Mouse (Mus musculus): ENCODE measurements at regions not wholly inside any gene's neighbourhood (a gene's known extent, or its start where the extent isn't known, plus 50 kb on each side); places are given as distances from the start of the nearest gene placed in this dataset.

GRCm38 (mm10) chr5:51752024-51752423 lies 184.5 kb upstream of the Ppargc1a start:
- TF ChIP-seq EP300 (IDR thresholded peaks at IDR 0.05; ENCODE audit: low read depth), result no peak
- no peak for TF ChIP-seq CTCF (IDR thresholded peaks at IDR 0.05; ENCODE audit: low read depth)
- H3K4me1 ChIP-seq (ENCODE audit: insufficient read depth), result no peaks in the 10 kb centered on the region
- no peaks in the 10 kb centered on the region for H3K27me3 ChIP-seq (ENCODE audit: insufficient read depth, low read length)
- no peak overlapping the region for H3K27ac ChIP-seq (ENCODE audit: low read depth)
- no peak overlapping the region for H3K9ac ChIP-seq (replicated peaks)
- WGBS (ENCODE audit: insufficient replicate concordance), result 42% methylated on average over 4 of the region's 4 CpGs
- no peak overlapping the region for H3K4me3 ChIP-seq (ENCODE audit: low read depth, low read length)
- H3K9me3 ChIP-seq (ENCODE audit: low read length), result no peaks in the 10 kb centered on the region
- H3K36me3 ChIP-seq (replicated peaks; ENCODE audit: insufficient read depth, low read length), result no peaks in the 10 kb centered on the region
- ATAC-seq (no peak), DNase-seq (no peak)
- no peak overlapping the region for H3K4me2 ChIP-seq (ENCODE audit: low read depth, low read length)

GRCm38 (mm10) chr5:51750456-51750855 lies 182.9 kb upstream of the Ppargc1a start:
- H3K4me1 ChIP-seq (ENCODE audit: insufficient read depth), result no peaks in the 10 kb centered on the region
- no peak for ATAC-seq
- no peak overlapping the region for H3K4me3 ChIP-seq (ENCODE audit: low read depth, low read length)
- TF ChIP-seq EP300 (IDR thresholded peaks at IDR 0.05; ENCODE audit: low read depth) (no peak), CTCF (IDR thresholded peaks at IDR 0.05; ENCODE audit: low read depth) (no peak)
- no peak overlapping the region for H3K4me2 ChIP-seq (ENCODE audit: low read depth, low read length)
- WGBS (ENCODE audit: insufficient replicate concordance), result 81% methylated on average over 8 of the region's 8 CpGs
- H3K9me3 ChIP-seq (ENCODE audit: low read length), result no peaks in the 10 kb centered on the region
- no peak overlapping the region for H3K9ac ChIP-seq (replicated peaks)
- no peaks in the 10 kb centered on the region for H3K27me3 ChIP-seq (ENCODE audit: insufficient read depth, low read length)
- no peak for DNase-seq
- H3K36me3 ChIP-seq (replicated peaks; ENCODE audit: insufficient read depth, low read length), result no peaks in the 10 kb centered on the region
- no peak overlapping the region for H3K27ac ChIP-seq (ENCODE audit: low read depth)

- no peak for DNase-seq
- Histone ChIP-seq H3K4me3 (ENCODE audit: low read depth, low read length) (no peak overlapping the region), H3K27me3 (ENCODE audit: insufficient read depth, low read length) (no peaks in the 10 kb centered on the region), H3K4me2 (ENCODE audit: low read depth, low read length) (no peak overlapping the region), H3K4me1 (ENCODE audit: insufficient read depth) (no peaks in the 10 kb centered on the region), H3K9ac (replicated peaks) (no peak overlapping the region), H3K27ac (ENCODE audit: low read depth) (no peak overlapping the region), H3K9me3 (ENCODE audit: low read length) (no peaks in the 10 kb centered on the region), H3K36me3 (replicated peaks; ENCODE audit: insufficient read depth, low read length) (no peaks in the 10 kb centered on the region)
- TF ChIP-seq EP300 (IDR thresholded peaks at IDR 0.05; ENCODE audit: low read depth) (no peak), CTCF (IDR thresholded peaks at IDR 0.05; ENCODE audit: low read depth) (no peak)
- 87% methylated on average over 8 of the region's 8 CpGs for WGBS (ENCODE audit: insufficient replicate concordance)
- no peak for ATAC-seq
Observed at GRCm38 (mm10) chr5:51740893-51741292, 173.4 kb upstream of the Ppargc1a start.

- DNase-seq (no peak), ATAC-seq (no peak)
Observed at GRCm38 (mm10) chr5:51730241-51730640, 162.7 kb upstream of the Ppargc1a start.

GRCm38 (mm10) chr5:51729771-51730170 lies 162.2 kb upstream of the Ppargc1a start:
- H3K9ac ChIP-seq (replicated peaks), result no peak overlapping the region
- DNase-seq (no peak), ATAC-seq (no peak)
- H3K9me3 ChIP-seq (ENCODE audit: low read length), result no peaks in the 10 kb centered on the region
- 48% methylated on average over 1 of the region's 1 CpGs for WGBS (ENCODE audit: insufficient replicate concordance)
- no peak overlapping the region for H3K4me2 ChIP-seq (ENCODE audit: low read depth, low read length)
- no peak overlapping the region for H3K4me3 ChIP-seq (ENCODE audit: low read depth, low read length)
- no peak overlapping the region for H3K27ac ChIP-seq (ENCODE audit: low read depth)
- H3K4me1 ChIP-seq (ENCODE audit: insufficient read depth), result no peaks in the 10 kb centered on the region
- H3K36me3 ChIP-seq (replicated peaks; ENCODE audit: insufficient read depth, low read length), result no peaks in the 10 kb centered on the region
- no peak for TF ChIP-seq CTCF (IDR thresholded peaks at IDR 0.05; ENCODE audit: low read depth)
- H3K27me3 ChIP-seq (ENCODE audit: insufficient read depth, low read length), result no peaks in the 10 kb centered on the region

More at GRCm38 (mm10) chr5:51730241-51730640, 162.7 kb upstream of the Ppargc1a start:
- H3K36me3 ChIP-seq (replicated peaks; ENCODE audit: insufficient read depth, low read length), result no peaks in the 10 kb centered on the region
- no peak for TF ChIP-seq EP300 (IDR thresholded peaks at IDR 0.05; ENCODE audit: low read depth)
- no peak for TF ChIP-seq CTCF (IDR thresholded peaks at IDR 0.05; ENCODE audit: low read depth)
- H3K9ac ChIP-seq (replicated peaks), result no peak overlapping the region
- H3K4me2 ChIP-seq (ENCODE audit: low read depth, low read length), result no peak overlapping the region
- no peak overlapping the region for H3K4me3 ChIP-seq (ENCODE audit: low read depth, low read length)
- no peak overlapping the region for H3K27ac ChIP-seq (ENCODE audit: low read depth)
- no peaks in the 10 kb centered on the region for H3K4me1 ChIP-seq (ENCODE audit: insufficient read depth)
- H3K27me3 ChIP-seq (ENCODE audit: insufficient read depth, low read length), result no peaks in the 10 kb centered on the region
- H3K9me3 ChIP-seq (ENCODE audit: low read length), result no peaks in the 10 kb centered on the region
- WGBS (ENCODE audit: insufficient replicate concordance), result 93% methylated on average over 1 of the region's 1 CpGs

- no peak overlapping the region for H3K27ac ChIP-seq (ENCODE audit: low read depth)
- no peaks in the 10 kb centered on the region for H3K36me3 ChIP-seq (replicated peaks; ENCODE audit: insufficient read depth, low read length)
- H3K4me2 ChIP-seq (ENCODE audit: low read depth, low read length), result no peak overlapping the region
- H3K4me1 ChIP-seq (ENCODE audit: insufficient read depth), result no peaks in the 10 kb centered on the region
- no peak for TF ChIP-seq EP300 (IDR thresholded peaks at IDR 0.05; ENCODE audit: low read depth)
- TF ChIP-seq CTCF (IDR thresholded peaks at IDR 0.05; ENCODE audit: low read depth), result no peak
- no peaks in the 10 kb centered on the region for H3K9me3 ChIP-seq (ENCODE audit: low read length)
- H3K9ac ChIP-seq (replicated peaks), result no peak overlapping the region
- no peak for ATAC-seq
- no peak for DNase-seq
- no peaks in the 10 kb centered on the region for H3K27me3 ChIP-seq (ENCODE audit: insufficient read depth, low read length)
- H3K4me3 ChIP-seq (ENCODE audit: low read depth, low read length), result no peak overlapping the region
Observed at GRCm38 (mm10) chr5:51726762-51727161, 159.2 kb upstream of the Ppargc1a start.

GRCm38 (mm10) chr5:51718911-51719310 lies 151.4 kb upstream of the Ppargc1a start:
- 87% methylated on average over 8 of the region's 8 CpGs for WGBS (ENCODE audit: insufficient replicate concordance)
- no peak for TF ChIP-seq CTCF (IDR thresholded peaks at IDR 0.05; ENCODE audit: low read depth)
- no peak for TF ChIP-seq EP300 (IDR thresholded peaks at IDR 0.05; ENCODE audit: low read depth)
- Histone ChIP-seq H3K27me3 (ENCODE audit: insufficient read depth, low read length) (no peaks in the 10 kb centered on the region), H3K4me3 (ENCODE audit: low read depth, low read length) (no peak overlapping the region), H3K9me3 (ENCODE audit: low read length) (no peaks in the 10 kb centered on the region), H3K4me1 (ENCODE audit: insufficient read depth) (no peaks in the 10 kb centered on the region), H3K27ac (ENCODE audit: low read depth) (no peak overlapping the region), H3K4me2 (ENCODE audit: low read depth, low read length) (no peak overlapping the region), H3K36me3 (replicated peaks; ENCODE audit: insufficient read depth, low read length) (no peaks in the 10 kb centered on the region), H3K9ac (replicated peaks) (no peak overlapping the region)
- DNase-seq (no peak), ATAC-seq (no peak)
